Mouse (Mus musculus) large intestine, adult 2 months (tissue): Measurements from ENCODE around the gene Fbxw7. TPM values are rescaled to one million over a fixed set of nuclear protein-coding genes. Genes with fewer than 3 reads are reported as not detected.

Source experiments
- DNase-seq: peaks from one replicate; pipeline ENCODE4 v3.0.0-alpha.2; 2012; ENCODE audit warnings: low read depth, low spot score
- WGBS: fragments of 180-500 bp; shearing (Covaris S2); methylation state at CpG from one replicate; pipeline ENCODE4 v1.1.7; 2018; 5-methylcytosine and 5-hydroxymethylcytosine counted together
- polyA plus RNA-seq: library from polyadenylated mRNA; depleted of rRNA; stranded (reverse); fragments of >200 nt; gene quantifications from 2 replicates; pipeline ENCODE4 v1.2.3, GENCODE M21; 2012; rRNA removed

Gene Fbxw7
- 3.4 and 3.6 TPM in 2 replicates for polyA plus RNA-seq

GRCm38 (mm10) chr3:84814762-84815381 is at the start of gene Fbxw7:
Fbxw7 (plus strand) TSS chr3:84815268.
- WGBS: 1% methylated on average over 72 of the region's 76 CpGs

GRCm38 (mm10) chr3:84768940-84769339 is 46.1 kb upstream of the Fbxw7 start:
- no peak for DNase-seq
- 91% methylated on average over 4 of the region's 4 CpGs for WGBS

More at GRCm38 (mm10) chr3:84814762-84815381, at the start of gene Fbxw7:
- DNase-seq: no peak

GRCm38 (mm10) chr3:84769411-84769810 is 45.7 kb upstream of the Fbxw7 start:
- WGBS: 71% methylated on average over 6 of the region's 6 CpGs
- DNase-seq: no peak

GRCm38 (mm10) chr3:84770518-84770917 is 44.5 kb upstream of the Fbxw7 start:
- no peak for DNase-seq
- 73% methylated on average over 6 of the region's 6 CpGs for WGBS

GRCm38 (mm10) chr3:84771980-84772379 is 43.1 kb upstream of the Fbxw7 start:
- WGBS: 39% methylated on average over 2 of the region's 2 CpGs
- DNase-seq: no peak

- WGBS: 21% methylated on average over 8 of the region's 8 CpGs
- no peak for DNase-seq
Observed at GRCm38 (mm10) chr3:84774246-84775066, 40.6 kb upstream of the Fbxw7 start.

GRCm38 (mm10) chr3:84775067-84775423 is 40.0 kb upstream of the Fbxw7 start:
- DNase-seq: no peak
- WGBS: 68% methylated on average over 6 of the region's 6 CpGs

GRCm38 (mm10) chr3:84775577-84775976 is 39.5 kb upstream of the Fbxw7 start:
- WGBS: 65% methylated on average over 4 of the region's 4 CpGs
- DNase-seq: no peak

GRCm38 (mm10) chr3:84776084-84776483 is 39.0 kb upstream of the Fbxw7 start:
- WGBS: 87% methylated on average over 1 of the region's 1 CpGs
- DNase-seq: no peak

- WGBS: 92% methylated on average over 4 of the region's 4 CpGs
Observed at GRCm38 (mm10) chr3:84787914-84788313, 27.2 kb upstream of the Fbxw7 start.

GRCm38 (mm10) chr3:84804036-84804435 is 11.0 kb upstream of the Fbxw7 start:
- DNase-seq: no peak
- 58% methylated on average over 9 of the region's 9 CpGs for WGBS

More at GRCm38 (mm10) chr3:84787914-84788313, 27.2 kb upstream of the Fbxw7 start:
- no peak for DNase-seq

- 52% methylated on average over 2 of the region's 2 CpGs for WGBS
Observed at GRCm38 (mm10) chr3:84806206-84806605, 8.9 kb upstream of the Fbxw7 start.

GRCm38 (mm10) chr3:84807826-84808225 is 7.2 kb upstream of the Fbxw7 start:
- WGBS: 61% methylated on average over 3 of the region's 3 CpGs
- no peak for DNase-seq

More at GRCm38 (mm10) chr3:84806206-84806605, 8.9 kb upstream of the Fbxw7 start:
- DNase-seq: no peak

GRCm38 (mm10) chr3:84808906-84809305 is 6.2 kb upstream of the Fbxw7 start:
- DNase-seq: no peak

- DNase-seq: no peak
Observed at GRCm38 (mm10) chr3:84810803-84811202, 4.3 kb upstream of the Fbxw7 start.

GRCm38 (mm10) chr3:84813436-84814156 is 1.5 kb upstream of the Fbxw7 start:
- WGBS: 3% methylated on average over 29 of the region's 29 CpGs

GRCm38 (mm10) chr3:84814157-84814761 is 809 bp upstream of the Fbxw7 start:
- DNase-seq: peak; percentile 100
- WGBS: under 1% methylated on average over 54 of the region's 60 CpGs

More at GRCm38 (mm10) chr3:84813436-84814156, 1.5 kb upstream of the Fbxw7 start:
- no peak for DNase-seq

- WGBS: 1% methylated on average over 29 of the region's 29 CpGs
Observed at GRCm38 (mm10) chr3:84815461-84815860, 393 bp downstream of the Fbxw7 start.

GRCm38 (mm10) chr3:84816951-84817350 is 1.9 kb downstream of the Fbxw7 start:
- WGBS: 88% methylated on average over 1 of the region's 1 CpGs
- no peak for DNase-seq

More at GRCm38 (mm10) chr3:84815461-84815860, 393 bp downstream of the Fbxw7 start:
- no peak for DNase-seq

GRCm38 (mm10) chr3:84820654-84821201 is 5.7 kb downstream of the Fbxw7 start:
- 79% methylated on average over 2 of the region's 2 CpGs for WGBS
- DNase-seq: no peak
